Mouse (Mus musculus) heart, embryonic 14.5 days (tissue): Measurements from ENCODE around the gene Cbfa2t3. TPM values are rescaled to one million over a fixed set of nuclear protein-coding genes. Genes with fewer than 3 reads are reported as not detected.
A peak's percentile ranks its signal among the peaks of the same experiment; 100 is the strongest.
"Not testable (repeated sequence)": the region's sequence is repeated elsewhere in the genome, so short reads cannot be mapped to it uniquely, and the experiment has no call there.

Source experiments
- ATAC-seq: fragments of 200-750 bp; cut with Nextera tagmentation; 2 replicates; pipeline ENCODE4 v1.8.0; 2017; ENCODE audit warnings: low read depth, moderate TSS enrichment; ENCODE audit not compliant: insufficient number of reproducible peaks, insufficient read depth, low FRiP score
- H3K27ac ChIP-seq, 2 experiments: fragments of 200-500 bp in 1 of 2; fragments of 300-500 bp in 1 of 2; sonication (generic) in 1 of 2; replicated peaks in 1 of 2; 2 replicates each; pipeline ENCODE4 v1.5.1; 2012 to 2014; ENCODE audit warnings: low read depth in 2 of 2, low read length in 2 of 2, control low read depth in 1 of 2, mild to moderate bottlenecking in 1 of 2, mixed read lengths in 1 of 2; ENCODE audit not compliant: control insufficient read depth in 1 of 2, insufficient read depth in 1 of 2
- H3K27me3 ChIP-seq: fragments of 300-500 bp; sonication (generic); 2 replicates; pipeline ENCODE4 v1.6.1; 2014; ENCODE audit warnings: mild to moderate bottlenecking, low read length, control low read depth; ENCODE audit not compliant: control insufficient read depth, insufficient read depth
- H3K36me3 ChIP-seq: fragments of 300-500 bp; sonication (generic); 2 replicates; pipeline ENCODE4 v1.6.1; 2014; ENCODE audit warnings: mild to moderate bottlenecking, control low read depth, low read length, mixed read lengths; ENCODE audit not compliant: control insufficient read depth, insufficient read depth
- H3K4me1 ChIP-seq, 2 experiments: fragments of 200-500 bp in 1 of 2; fragments of 300-500 bp in 1 of 2; sonication (generic) in 1 of 2; 2 replicates each; pipeline ENCODE4 v1.6.1; 2012 to 2014; ENCODE audit warnings: low read length in 2 of 2, control low read depth in 1 of 2, mixed read lengths in 1 of 2; ENCODE audit not compliant: control insufficient read depth in 2 of 2, insufficient read depth in 2 of 2
- H3K4me2 ChIP-seq: fragments of 300-500 bp; sonication (generic); 2 replicates; pipeline ENCODE4 v1.6.1; 2014; ENCODE audit warnings: mild to moderate bottlenecking, low read length
- H3K4me3 ChIP-seq, 2 experiments: fragments of 200-500 bp in 1 of 2; fragments of 300-500 bp in 1 of 2; sonication (generic) in 1 of 2; 2 replicates each; pipeline ENCODE4 v1.5.1; 2012 to 2014; ENCODE audit warnings: low read length in 2 of 2, mild to moderate bottlenecking in 2 of 2, control low read depth in 1 of 2, low read depth in 1 of 2, moderate library complexity in 1 of 2; ENCODE audit not compliant: control insufficient read depth in 1 of 2, insufficient read depth in 1 of 2
- H3K9ac ChIP-seq: fragments of 300-500 bp; sonication (generic); 2 replicates; pipeline ENCODE4 v1.6.1; 2014; ENCODE audit warnings: mild to moderate bottlenecking, low read length
- H3K9me3 ChIP-seq: fragments of 300-500 bp; sonication (generic); 2 replicates; pipeline ENCODE4 v1.6.1; 2016; ENCODE audit warnings: low read length, control low read depth; ENCODE audit not compliant: control insufficient read depth
- WGBS: fragments of 180-500 bp; shearing (Covaris S2); extraction: QIAGEN DNeasy Blood & Tissue Kit; methylation state at CpG from one replicate; pipeline ENCODE4 v1.1.7; 2014; 5-methylcytosine and 5-hydroxymethylcytosine counted together
- polyA plus RNA-seq: library from polyadenylated mRNA; unstranded; fragments of >200 nt; fragmentation: Nextera tagmentation; extraction: Ambion mirVana; gene quantifications from 2 replicates; pipeline ENCODE4 v1.2.1, GENCODE M21; 2014

Gene Cbfa2t3
- polyA plus RNA-seq, 1 experiment from 2014 or later, result 6.2 TPM

DNA sequence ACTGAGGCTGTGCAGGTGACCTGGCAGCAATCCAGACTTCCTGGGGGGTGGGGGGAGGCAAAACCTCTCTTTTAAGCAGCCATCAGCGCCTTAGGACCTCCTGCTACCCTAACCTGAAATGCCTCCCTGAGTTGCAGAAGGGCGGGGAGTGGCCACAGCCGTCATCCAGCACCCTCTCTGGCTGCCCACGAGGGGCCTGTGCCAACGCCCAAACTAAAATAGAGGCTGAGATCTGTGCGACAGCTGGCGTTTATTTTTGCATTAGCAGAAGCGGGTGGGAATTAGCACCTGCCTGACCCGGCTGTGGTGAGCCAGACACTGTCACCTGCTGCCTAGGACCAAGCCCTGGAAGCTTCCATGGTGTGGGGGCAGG, 62.1 kb downstream of the Cbfa2t3 start:
- Histone ChIP-seq H3K9ac (no peak overlapping the region), H3K4me2 (no peak overlapping the region), H3K27me3 (no peaks in the 10 kb centered on the region), H3K9me3 (no peaks in the 10 kb centered on the region), H3K27ac (peak overlapping the region in 1 of 2 experiments; percentile 20; a peak in 1 of 4 replicates), H3K4me3 (no peak overlapping the region), H3K4me1 (peaks cover 25 to 29% of the 10 kb centered on the region in 2 experiments), H3K36me3 (peaks cover 31% of the 10 kb centered on the region; the same call in 1 of the 2 replicates)
- WGBS, result 45% methylated on average over 9 of the region's 9 CpGs
- ATAC-seq, result no peak

GRCm38 (mm10) chr8:122635878-122636802, 62.8 kb downstream of the Cbfa2t3 start:
- no peak for ATAC-seq
- 32% methylated on average over 14 of the region's 14 CpGs for WGBS
- H3K27ac ChIP-seq, result 0 out of 4 replicates have a peak overlapping the region, but pooled peaks of 1 of the 2 experiments have one; percentile 20
- no peak overlapping the region for H3K4me3 ChIP-seq
- H3K27me3 ChIP-seq, result no peaks in the 10 kb centered on the region
- no peak overlapping the region for H3K4me2 ChIP-seq
- H3K9me3 ChIP-seq, result no peaks in the 10 kb centered on the region
- H3K9ac ChIP-seq, result no peak overlapping the region
- H3K4me1 ChIP-seq, result peaks cover 25 to 28% of the 10 kb centered on the region in 2 experiments
- H3K36me3 ChIP-seq, result peaks cover 31% of the 10 kb centered on the region; the same call in 1 of the 2 replicates

GRCm38 (mm10) chr8:122633205-122633604, 65.7 kb downstream of the Cbfa2t3 start:
- Histone ChIP-seq H3K4me3 (no peak overlapping the region), H3K4me2 (no peak overlapping the region), H3K4me1 (peaks cover 19% of the 10 kb centered on the region in 2 experiments), H3K9me3 (no peaks in the 10 kb centered on the region), H3K36me3 (peaks cover 31% of the 10 kb centered on the region), H3K9ac (no peak overlapping the region), H3K27me3 (no peaks in the 10 kb centered on the region), H3K27ac (no peak overlapping the region)
- WGBS, result 89% methylated on average over 14 of the region's 14 CpGs
- no peak for ATAC-seq

GRCm38 (mm10) chr8:122632134-122632533, 66.8 kb downstream of the Cbfa2t3 start:
- H3K4me2 ChIP-seq, H3K4me3 ChIP-seq, H3K9me3 ChIP-seq, H3K27me3 ChIP-seq, ATAC-seq, H3K27ac ChIP-seq, H3K9ac ChIP-seq: not testable (repeated sequence)
- Histone ChIP-seq H3K4me1 (peaks cover 17 to 18% of the 10 kb centered on the region in 2 experiments), H3K36me3 (peaks cover 31% of the 10 kb centered on the region)
- whole genome bisulfite sequencing, result 75% methylated on average over 3 of the region's 3 CpGs

DNA sequence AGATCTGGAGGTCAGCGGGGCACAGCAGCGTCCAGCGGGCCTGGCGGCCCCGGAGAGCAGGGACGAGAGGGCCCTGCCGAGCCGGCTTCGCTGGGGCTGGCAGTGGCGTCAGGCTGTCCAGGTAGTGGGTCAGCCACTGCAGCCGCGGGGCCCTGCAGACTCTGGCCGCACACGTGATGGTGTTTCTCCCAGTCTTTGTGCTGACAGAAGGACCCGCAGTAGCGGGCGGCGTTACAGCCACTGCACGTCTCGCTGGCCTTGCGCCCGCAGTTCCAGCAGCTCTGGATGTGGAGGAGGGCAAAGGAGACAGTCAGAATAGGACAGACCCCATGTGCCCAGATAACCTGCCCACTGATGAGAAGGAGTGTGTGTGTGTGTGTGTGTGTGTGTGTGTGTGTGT, 68.2 kb downstream of the Cbfa2t3 start:
- peak overlapping the region; percentile 50; the same call in 1 of the 2 replicates for H3K9ac ChIP-seq
- peaks cover 27% of the 10 kb centered on the region for H3K36me3 ChIP-seq
- H3K27me3 ChIP-seq, result 0 out of 2 replicates have a peak, but pooled peaks cover 3% of the 10 kb centered on the region
- H3K27ac ChIP-seq, result no peak overlapping the region
- ATAC-seq, result no peak
- WGBS, result 48% methylated on average over 22 of the region's 22 CpGs
- H3K9me3 ChIP-seq, result no peaks in the 10 kb centered on the region
- H3K4me2 ChIP-seq, result peak overlapping the region; percentile 58
- peaks cover 4 to 5% of the 10 kb centered on the region in 2 experiments; a peak in 2 of 4 replicates for H3K4me1 ChIP-seq
- H3K4me3 ChIP-seq, result peak overlapping the region; percentile 8 to 11; a peak in 2 of 4 replicates

GRCm38 (mm10) chr8:122629388-122629787, 69.5 kb downstream of the Cbfa2t3 start:
- H3K9me3 ChIP-seq, result no peaks in the 10 kb centered on the region
- 58% methylated on average over 10 of the region's 10 CpGs for WGBS
- H3K9ac ChIP-seq, result no peak overlapping the region
- no peak overlapping the region for H3K4me2 ChIP-seq
- ATAC-seq, result no peak
- no peak overlapping the region for H3K27ac ChIP-seq
- H3K4me3 ChIP-seq, result no peak overlapping the region
- peaks cover 0 to 1% of the 10 kb centered on the region in 2 experiments; a peak in 2 of 4 replicates for H3K4me1 ChIP-seq
- H3K27me3 ChIP-seq, result 0 out of 2 replicates have a peak, but pooled peaks cover 3% of the 10 kb centered on the region
- H3K36me3 ChIP-seq, result peaks cover 15% of the 10 kb centered on the region

DNA sequence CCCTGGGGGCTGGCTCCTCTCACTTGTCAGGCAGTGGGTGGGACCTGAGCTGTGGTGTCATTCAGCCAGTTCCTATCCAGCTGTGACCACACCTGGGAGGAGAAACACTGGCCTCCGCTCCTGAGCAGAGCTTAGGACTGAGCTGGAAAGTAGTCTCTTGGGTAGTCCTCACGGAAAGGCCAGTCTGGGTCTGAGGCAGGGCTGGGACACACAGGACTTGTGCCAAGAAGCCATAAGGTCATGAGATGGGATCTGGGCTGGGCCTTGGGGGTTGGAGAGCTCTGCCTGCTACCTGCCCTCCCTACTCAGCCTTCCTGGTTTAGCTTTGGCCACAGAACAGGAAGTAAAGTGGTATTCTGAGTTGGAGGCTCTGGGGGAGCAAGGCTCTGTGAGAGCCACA, 72.0 kb downstream of the Cbfa2t3 start:
- no peak overlapping the region for H3K27ac ChIP-seq
- no peak for ATAC-seq
- H3K9ac ChIP-seq, result no peak overlapping the region
- 79% methylated on average over 2 of the region's 2 CpGs for WGBS
- H3K9me3 ChIP-seq, result no peaks in the 10 kb centered on the region
- no peak overlapping the region for H3K4me2 ChIP-seq
- H3K36me3 ChIP-seq, result peaks cover 6% of the 10 kb centered on the region; the same call in 1 of the 2 replicates
- no peak overlapping the region for H3K4me3 ChIP-seq
- H3K27me3 ChIP-seq, result peaks cover 3% of the 10 kb centered on the region; the same call in 1 of the 2 replicates
- H3K4me1 ChIP-seq, result peaks cover 0 to 7% of the 10 kb centered on the region in 2 experiments; a peak in 2 of 4 replicates
